Mouse (Mus musculus) subcutaneous adipose tissue, adult 2 months (tissue): ENCODE data around the gene Tiprl. TPM values are rescaled to one million over a fixed set of nuclear protein-coding genes. Genes with fewer than 3 reads are reported as not detected.

Experiments used
- polyA plus RNA-seq: library from polyadenylated mRNA; depleted of rRNA; stranded (reverse); fragments of >200 nt; gene quantifications from 2 replicates; pipeline ENCODE4 v1.2.3, GENCODE M21; 2012; ENCODE audit warnings: low replicate concordance; rRNA removed

Tiprl gene
- polyA plus RNA-seq, result 17.0 and 29.0 TPM in 2 replicates

GRCm38 (mm10) chr1:165236321-165237298 is at the start of gene Tiprl:
Gene Tiprl, minus strand, starts transcription at chr1:165236996.

GRCm38 (mm10) chr1:165193880-165194661 is 42.7 kb downstream of the Tiprl start, which contains the start of gene Sft2d2:
Gene Sft2d2, minus strand, starts transcription at chr1:165194438.

Other genes starting within 250 kb of the Tiprl start
- gene Tbx19, start 76.2 kb downstream of the Tiprl start, polyA plus RNA-seq, result 0.06 TPM in 1 of 2 replicates, not detected in the other
- gene Sft2d2, start 42.6 kb downstream of the Tiprl start, polyA plus RNA-seq, result 54.3 and 60.3 TPM in 2 replicates
- gene Gpr161, start 58.8 kb upstream of the Tiprl start, polyA plus RNA-seq, result 3.0 and 19.5 TPM in 2 replicates
- gene Dcaf6, start 223.5 kb upstream of the Tiprl start, polyA plus RNA-seq, result 34.5 and 34.8 TPM in 2 replicates
- gene Mpc2, start 223.6 kb upstream of the Tiprl start, polyA plus RNA-seq, result 192 and 216 TPM in 2 replicates
- gene Adcy10, start 248.2 kb upstream of the Tiprl start, polyA plus RNA-seq, result 1.3 and 2.2 TPM in 2 replicates